Mouse (Mus musculus): Measurements from ENCODE around the gene Trim41. TPM values are rescaled to one million over a fixed set of nuclear protein-coding genes. Genes with fewer than 3 reads are reported as not detected.
"Not testable (repeated sequence)": the region's sequence is repeated elsewhere in the genome, so short reads cannot be mapped to it uniquely, and the experiment has no call there.

Gene Trim41
- 10 to 100 TPM; 26.4 to 30.1 TPM for total RNA-seq (2021)
- long read RNA-seq, experiment 1, partial matches to known transcripts: 4 of 10 reads
- long read RNA-seq, experiment 1, other reads (novel, unspliced or antisense): 2 of 10 reads
- long read RNA-seq, experiment 2, partial matches to known transcripts: 11 of 17 reads
- long read RNA-seq, experiment 2, other reads (novel, unspliced or antisense): 4 of 17 reads

GRCm38 (mm10) chr11:48816800-48817665, at the start of gene Trim41:
Gene Trim41 (minus strand): TSS chr11:48817353.
- DNase-seq (ENCODE audit: low spot score in 2 of 2): peak; percentile 98 to 99

GRCm38 (mm10) chr11:48866481-48866880, 49.3 kb upstream of the Trim41 start:
- DNase-seq (ENCODE audit: low spot score in 2 of 2): no peak

DNA sequence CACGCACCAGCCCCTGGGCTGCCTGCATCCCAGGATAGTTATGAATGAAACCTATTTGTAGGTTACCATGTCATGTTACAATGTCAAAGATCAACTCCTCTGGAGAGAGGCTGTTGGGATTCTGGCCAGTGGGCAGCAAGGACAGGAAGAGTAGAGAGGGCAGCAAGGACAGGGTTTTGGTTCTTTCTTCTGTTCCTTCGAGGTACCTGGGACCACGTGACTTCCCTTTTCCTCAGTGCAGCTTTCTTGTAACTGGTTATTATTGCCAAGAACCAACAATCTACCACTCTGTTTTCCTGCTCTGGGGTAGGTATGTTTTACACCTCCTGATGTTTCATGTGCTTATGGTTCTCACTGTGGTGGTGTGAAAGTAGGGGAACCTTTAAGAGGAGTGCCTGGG, 46.7 kb upstream of the Trim41 start:
- no peak for DNase-seq (ENCODE audit: low spot score in 2 of 2)

GRCm38 (mm10) chr11:48862784-48863319, 45.7 kb upstream of the Trim41 start:
- no peak for DNase-seq (ENCODE audit: low spot score in 2 of 2)

- peak in 1 of 2 experiments; percentile 40 for DNase-seq (ENCODE audit: low spot score in 2 of 2)
These were observed 41.9 kb upstream of the Trim41 start for GRCm38 (mm10) chr11:48859014-48859413.

DNA sequence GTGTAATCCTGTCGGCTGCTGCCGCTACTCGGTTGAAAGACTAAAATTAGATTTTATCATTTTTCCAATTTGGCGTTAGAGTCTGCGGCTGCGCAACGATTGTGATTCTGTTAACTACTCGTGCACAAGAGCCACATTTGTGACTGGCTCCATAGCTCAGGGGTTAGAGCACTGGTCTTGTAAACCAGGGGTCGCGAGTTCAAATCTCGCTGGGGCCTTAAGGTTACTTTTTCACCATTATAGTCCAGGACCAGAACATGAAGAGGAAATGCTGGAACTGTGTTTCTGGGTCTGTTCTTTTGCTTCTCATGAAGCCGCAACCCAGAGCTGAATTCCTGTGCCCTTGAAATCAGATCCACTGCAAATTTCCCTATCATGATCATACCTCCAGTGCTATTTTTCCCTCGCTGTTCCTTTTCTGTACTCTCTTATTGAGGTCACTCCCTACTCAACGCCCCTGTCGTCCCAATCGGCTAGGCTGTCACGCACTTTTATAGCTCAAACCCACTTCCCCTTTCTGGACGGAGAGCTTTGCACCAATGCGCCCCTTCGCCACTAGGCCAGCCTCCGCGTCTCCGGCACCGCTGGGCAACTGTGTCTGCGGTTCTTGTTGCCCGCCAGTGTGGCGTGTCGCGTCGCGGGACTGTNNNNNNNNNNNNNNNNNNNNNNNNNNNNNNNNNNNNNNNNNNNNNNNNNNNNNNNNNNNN, 36.5 kb upstream of the Trim41 start:
- DNase-seq (ENCODE audit: low spot score in 2 of 2): peak; percentile 66 to 75

DNA sequence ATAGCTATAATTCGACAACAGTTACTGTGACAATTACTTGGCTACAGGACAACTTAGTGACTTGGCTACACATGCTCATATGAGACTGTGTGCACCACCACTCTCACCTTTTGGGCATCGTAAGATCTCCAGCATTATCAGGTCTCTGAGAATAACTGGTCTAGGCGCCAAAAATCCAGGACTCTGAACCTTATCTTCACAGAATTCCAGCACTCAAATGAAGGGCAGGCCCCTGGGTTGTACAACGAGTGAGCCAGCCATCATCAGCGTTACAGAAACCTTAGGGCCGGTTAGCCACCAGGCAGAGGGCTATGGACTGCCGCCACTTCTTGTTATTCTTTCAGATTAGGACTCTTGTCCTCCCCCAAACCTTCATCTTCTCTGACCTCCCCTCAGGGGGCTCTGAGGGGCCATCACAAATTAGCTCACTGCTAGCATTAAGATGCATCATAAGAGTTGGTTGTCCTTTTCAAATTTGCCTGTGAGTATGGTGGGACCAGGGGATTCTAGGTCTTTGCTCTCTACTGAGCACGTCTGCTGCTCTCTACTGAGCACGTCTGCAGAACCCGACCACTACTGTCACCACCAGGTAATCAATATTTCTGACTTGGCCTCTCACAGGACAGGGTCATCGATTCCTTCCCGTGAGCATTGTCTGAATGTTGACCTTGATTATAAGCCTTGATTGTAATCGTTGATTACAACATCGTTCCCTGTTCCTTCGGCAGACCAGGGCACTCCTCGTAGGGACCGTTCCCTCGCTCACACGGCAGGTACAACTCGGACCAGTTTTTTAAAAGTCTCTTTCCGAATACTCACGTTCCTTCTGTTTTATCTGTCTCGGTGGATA, 35.7 kb upstream of the Trim41 start:
- DNase-seq (ENCODE audit: low spot score in 2 of 2): no peak

DNA sequence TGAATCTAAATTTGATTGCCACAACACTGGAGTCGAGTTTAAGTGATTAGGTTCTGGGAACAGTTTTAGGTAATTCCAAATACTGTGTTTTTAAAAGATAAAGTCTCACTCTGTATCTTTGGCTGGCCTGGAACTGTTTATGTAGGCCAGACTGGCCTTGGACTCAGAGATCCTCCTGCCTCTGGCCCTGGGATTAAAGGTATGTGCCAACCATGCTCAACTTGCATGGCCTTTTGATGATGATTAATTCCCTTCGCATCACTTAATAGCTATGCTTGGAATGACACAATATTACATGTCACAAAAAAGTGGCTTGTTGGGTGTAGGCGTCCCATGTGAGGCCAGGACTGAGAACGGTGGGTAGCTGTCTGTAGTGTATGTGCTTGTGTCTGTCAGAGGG, 35.0 kb upstream of the Trim41 start:
- DNase-seq (ENCODE audit: low spot score in 2 of 2): no peak

GRCm38 (mm10) chr11:48851270-48851995, 34.3 kb upstream of the Trim41 start:
- DNase-seq (ENCODE audit: low spot score in 2 of 2): no peak

DNA sequence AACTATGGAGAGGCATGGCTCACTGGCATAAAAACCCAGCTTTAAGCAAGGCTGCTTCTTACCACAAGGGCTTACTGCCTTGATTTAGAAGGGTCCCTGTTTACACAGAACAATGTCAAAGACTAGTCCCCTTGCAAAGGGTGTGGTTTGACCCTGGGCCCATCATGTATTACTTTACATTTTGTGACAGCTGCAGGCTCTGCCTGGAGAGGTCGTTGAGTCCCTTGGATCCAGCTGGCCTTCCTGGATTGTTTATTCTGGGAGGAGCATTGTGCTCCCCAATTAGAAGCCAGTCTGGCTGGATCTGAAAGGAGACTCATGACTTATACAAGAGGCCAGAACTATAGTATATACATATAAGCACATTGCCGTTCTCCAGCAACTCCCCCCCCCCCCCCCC, 33.1 kb upstream of the Trim41 start:
- DNase-seq (ENCODE audit: low spot score in 2 of 2): no peak

GRCm38 (mm10) chr11:48846881-48847280, 29.7 kb upstream of the Trim41 start:
- no peak for DNase-seq (ENCODE audit: low spot score in 2 of 2)

GRCm38 (mm10) chr11:48846362-48846761, 29.2 kb upstream of the Trim41 start:
- DNase-seq (ENCODE audit: low spot score in 2 of 2): not testable (repeated sequence)

DNA sequence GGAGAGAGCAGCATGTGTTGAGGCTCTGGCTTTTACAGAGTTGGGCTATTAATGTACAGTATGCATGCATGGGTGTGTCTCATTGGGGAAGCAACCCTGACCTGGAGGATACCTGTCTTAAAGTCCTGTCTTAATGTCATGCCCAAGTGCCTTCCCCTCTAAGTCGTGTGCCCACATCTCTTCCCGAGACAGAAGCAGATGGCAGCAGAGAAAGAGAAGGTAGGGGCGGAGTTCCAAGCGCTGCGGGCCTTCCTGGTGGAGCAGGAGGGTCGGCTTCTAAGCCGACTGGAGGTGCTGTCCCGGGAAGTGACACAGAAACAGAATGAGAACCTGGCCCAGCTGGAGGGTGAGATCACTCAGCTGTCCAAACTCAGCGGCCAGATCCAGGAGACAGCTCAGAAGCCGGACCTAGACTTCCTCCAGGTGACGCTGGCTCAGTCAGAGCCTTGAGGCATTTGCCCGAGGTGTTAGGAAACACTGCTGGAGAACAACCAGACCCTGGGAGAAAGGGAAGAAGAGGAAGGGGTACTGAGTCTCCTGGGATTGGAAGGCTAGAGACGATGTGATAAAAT, 28.2 kb upstream of the Trim41 start:
- no peak for DNase-seq (ENCODE audit: low spot score in 2 of 2)

- no peak for DNase-seq (ENCODE audit: low spot score in 2 of 2)
These were observed 27.2 kb upstream of the Trim41 start for GRCm38 (mm10) chr11:48844309-48844708.

GRCm38 (mm10) chr11:48843202-48843601, 26.0 kb upstream of the Trim41 start:
- no peak for DNase-seq (ENCODE audit: low spot score in 2 of 2)

- no peak for DNase-seq (ENCODE audit: low spot score in 2 of 2)
These were observed 25.2 kb upstream of the Trim41 start for GRCm38 (mm10) chr11:48842378-48842792.

- DNase-seq (ENCODE audit: low spot score in 2 of 2): no peak
These were observed 24.1 kb upstream of the Trim41 start for GRCm38 (mm10) chr11:48841213-48841612.

GRCm38 (mm10) chr11:48840805-48841204, 23.7 kb upstream of the Trim41 start:
- no peak for DNase-seq (ENCODE audit: low spot score in 2 of 2)

DNA sequence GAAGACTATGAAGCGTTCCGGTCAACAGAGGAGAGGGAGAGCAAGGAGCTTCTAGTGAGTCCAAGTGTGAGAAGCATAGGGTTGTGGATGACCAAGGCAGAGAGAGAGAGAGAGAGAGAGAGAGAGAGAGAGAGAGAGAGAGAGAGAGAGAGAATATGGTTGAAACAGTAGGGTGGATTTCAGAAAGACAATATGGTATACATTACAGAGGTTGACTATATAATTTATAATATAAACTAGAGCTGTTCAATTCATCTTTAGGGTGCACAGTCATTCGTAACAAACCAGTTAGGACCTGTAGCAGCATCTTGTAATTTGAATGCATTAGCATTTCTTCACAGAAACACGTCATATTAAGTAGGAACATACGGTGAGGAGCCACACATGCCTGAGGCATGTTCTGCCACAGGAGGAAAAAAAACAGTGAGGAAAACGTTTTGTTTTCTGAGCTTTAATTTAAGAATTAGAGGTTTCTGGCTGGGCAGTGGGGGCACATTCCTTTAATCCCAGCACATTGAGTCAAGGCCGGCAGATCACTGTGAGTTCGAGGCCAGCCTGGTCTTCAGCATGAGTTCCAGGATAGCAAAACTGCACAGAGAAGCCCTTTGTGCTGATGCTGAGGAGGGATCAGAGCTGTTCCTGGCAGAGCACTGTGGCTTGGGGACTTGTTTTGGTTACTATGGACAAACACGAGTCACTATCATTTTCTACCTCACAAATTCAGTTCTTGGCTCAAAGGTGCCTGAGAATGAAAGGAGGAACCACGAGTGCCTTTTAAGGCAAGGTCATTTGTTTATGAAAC, 21.9 kb upstream of the Trim41 start:
- no peak for DNase-seq (ENCODE audit: low spot score in 2 of 2)

Measured in gastrocnemius, postnatal 4 days (tissue).